Mouse (Mus musculus) limb, embryonic 10.5 days (tissue): ENCODE results near the gene Sfn. TPM values are rescaled to one million over a fixed set of nuclear protein-coding genes. Genes with fewer than 3 reads are reported as not detected.
A peak's percentile ranks its signal among the peaks of the same experiment; 100 is the strongest.

Source experiments
- DNase-seq: peaks from one replicate; pipeline ENCODE4 v3.0.0-alpha.2; 2017; ENCODE audit warnings: low spot score
- H3K27ac ChIP-seq: fragments of 300-500 bp; sonication (generic); 2 replicates; pipeline ENCODE4 v1.5.1; 2016; ENCODE audit warnings: mild to moderate bottlenecking
- H3K27me3 ChIP-seq: fragments of 300-500 bp; sonication (generic); 2 replicates; pipeline ENCODE4 v1.6.1; 2016; ENCODE audit warnings: low read depth, mild to moderate bottlenecking; ENCODE audit not compliant: poor library complexity, severe bottlenecking
- H3K36me3 ChIP-seq: fragments of 300-500 bp; sonication (generic); 2 replicates; pipeline ENCODE4 v1.6.1; 2016; ENCODE audit warnings: mild to moderate bottlenecking, moderate library complexity
- H3K4me1 ChIP-seq: fragments of 300-500 bp; sonication (generic); 2 replicates; pipeline ENCODE4 v1.6.1; 2016
- H3K4me3 ChIP-seq: fragments of 300-500 bp; sonication (generic); 2 replicates; pipeline ENCODE4 v1.5.1; 2016; ENCODE audit warnings: mild to moderate bottlenecking, moderate library complexity
- H3K9me3 ChIP-seq: fragments of 300-500 bp; sonication (generic); replicated peaks from 2 replicates; pipeline ENCODE4 v1.6.1; 2016; ENCODE audit warnings: mild to moderate bottlenecking
- WGBS: fragments of 180-500 bp; shearing (Covaris S2); methylation state at CpG from one replicate; pipeline ENCODE4 v1.1.7; 2016; 5-methylcytosine and 5-hydroxymethylcytosine counted together
- polyA plus RNA-seq: library from polyadenylated mRNA; unstranded; fragments of >200 nt; fragmentation: Nextera tagmentation; extraction: Ambion mirVana; gene quantifications from 2 replicates; pipeline ENCODE4 v1.2.1, GENCODE M21; 2016

The Sfn gene
- polyA plus RNA-seq, 1 experiment from 2014 or later, result 38.7 TPM

DNA sequence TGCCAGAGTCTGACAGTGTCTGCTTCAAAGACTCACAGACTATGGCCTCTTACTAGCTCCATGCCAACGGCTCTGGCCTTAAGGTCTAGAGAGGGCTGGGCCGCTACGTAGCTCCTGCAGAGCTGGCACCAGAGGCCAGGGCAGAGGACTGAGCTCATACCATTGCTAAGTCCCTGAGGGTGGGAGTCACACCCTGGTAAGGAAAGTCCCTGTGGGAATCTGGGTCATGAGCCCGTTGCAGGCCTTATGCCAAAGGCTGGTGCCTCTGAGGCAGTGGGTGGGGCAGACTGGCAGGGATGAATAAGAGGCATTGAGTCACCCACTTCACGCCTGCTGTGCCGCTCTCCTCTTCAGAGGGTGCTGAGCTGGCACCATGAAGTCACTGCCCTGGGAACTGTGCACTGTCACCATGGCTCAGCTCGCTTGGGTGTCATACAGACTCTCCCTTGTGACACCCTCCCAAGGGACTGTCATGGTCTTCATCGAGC, 12.3 kb upstream of the Sfn start:
- no peak overlapping the region for H3K27ac ChIP-seq
- H3K36me3 ChIP-seq, result peaks cover 86% of the 10 kb centered on the region
- no peak overlapping the region for H3K4me3 ChIP-seq
- no peaks in the 10 kb centered on the region for H3K4me1 ChIP-seq
- 91% methylated on average over 8 of the region's 8 CpGs for WGBS
- H3K9me3 ChIP-seq, result no peaks in the 10 kb centered on the region
- DNase-seq, result no peak
- no peaks in the 10 kb centered on the region for H3K27me3 ChIP-seq

DNA sequence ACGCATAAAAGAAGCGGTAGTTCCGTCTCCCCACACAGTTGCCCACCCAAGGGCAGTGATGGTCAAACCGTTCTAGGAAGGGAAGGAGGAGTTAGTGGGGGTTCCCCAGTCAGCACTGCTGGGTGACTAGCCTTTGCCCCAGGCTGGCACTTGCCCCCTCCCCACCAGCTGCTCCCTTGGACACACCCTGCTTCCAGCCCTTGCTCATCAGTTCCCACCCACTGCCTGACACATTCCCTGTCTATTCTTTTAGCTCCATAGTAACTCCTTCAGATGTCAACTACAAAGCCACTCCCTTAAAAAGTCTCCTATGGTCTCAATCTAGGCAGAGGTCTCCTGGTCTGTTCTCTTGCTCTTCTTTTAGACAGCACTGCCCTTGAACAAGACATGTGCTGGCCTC, 11.9 kb upstream of the Sfn start:
- Histone ChIP-seq H3K27ac (no peak overlapping the region), H3K4me1 (no peaks in the 10 kb centered on the region), H3K4me3 (no peak overlapping the region), H3K36me3 (peaks cover 86% of the 10 kb centered on the region), H3K9me3 (no peaks in the 10 kb centered on the region), H3K27me3 (no peaks in the 10 kb centered on the region)
- WGBS, result 91% methylated on average over 4 of the region's 4 CpGs
- DNase-seq, result no peak

DNA sequence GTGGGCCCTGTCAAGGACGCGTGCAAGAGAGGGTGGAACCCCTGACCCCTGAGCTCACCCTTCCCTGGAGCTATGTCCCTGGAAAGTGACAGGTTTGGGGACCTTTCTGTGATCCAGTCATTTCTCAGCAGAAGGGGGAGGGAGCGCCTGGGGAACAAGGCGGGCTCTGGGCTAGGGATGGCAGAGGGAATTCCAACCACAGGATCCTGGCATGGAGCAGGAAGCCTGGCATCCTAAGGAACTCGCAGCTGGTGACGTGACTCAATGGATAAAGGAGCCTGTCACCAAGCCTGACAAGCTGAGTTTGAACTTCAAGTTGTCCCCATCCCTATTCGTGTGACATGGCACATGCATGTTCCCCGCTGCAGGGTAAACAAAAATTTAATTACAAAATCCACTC, 11.1 kb upstream of the Sfn start:
- peaks cover 91% of the 10 kb centered on the region for H3K36me3 ChIP-seq
- H3K27ac ChIP-seq, result no peak overlapping the region
- no peak for DNase-seq
- WGBS, result 94% methylated on average over 8 of the region's 8 CpGs
- no peaks in the 10 kb centered on the region for H3K9me3 ChIP-seq
- no peak overlapping the region for H3K4me3 ChIP-seq
- H3K27me3 ChIP-seq, result no peaks in the 10 kb centered on the region
- no peaks in the 10 kb centered on the region for H3K4me1 ChIP-seq

DNA sequence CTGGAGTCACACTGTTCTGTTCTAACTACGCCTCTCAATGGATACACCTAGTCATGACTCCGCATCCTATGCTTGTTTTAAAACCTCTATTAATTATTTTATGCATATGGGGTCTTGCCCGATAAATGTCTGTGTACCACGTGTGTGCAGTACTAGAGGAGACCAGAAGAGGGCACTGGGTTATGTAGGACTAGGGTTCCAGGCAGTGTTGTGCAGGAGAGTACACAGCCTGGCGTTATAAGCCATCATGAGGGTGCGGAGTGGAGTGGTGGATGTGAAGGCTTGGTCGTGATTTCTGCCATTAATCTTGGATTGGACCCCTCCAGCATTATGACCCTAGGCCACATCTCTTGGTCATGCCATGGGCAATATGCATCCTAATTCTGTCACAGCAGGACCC, 10.4 kb upstream of the Sfn start:
- Histone ChIP-seq H3K27me3 (no peaks in the 10 kb centered on the region), H3K36me3 (peaks cover 90% of the 10 kb centered on the region), H3K27ac (no peak overlapping the region), H3K4me3 (no peak overlapping the region), H3K9me3 (no peaks in the 10 kb centered on the region), H3K4me1 (no peaks in the 10 kb centered on the region)
- 95% methylated on average over 7 of the region's 7 CpGs for WGBS
- no peak for DNase-seq

DNA sequence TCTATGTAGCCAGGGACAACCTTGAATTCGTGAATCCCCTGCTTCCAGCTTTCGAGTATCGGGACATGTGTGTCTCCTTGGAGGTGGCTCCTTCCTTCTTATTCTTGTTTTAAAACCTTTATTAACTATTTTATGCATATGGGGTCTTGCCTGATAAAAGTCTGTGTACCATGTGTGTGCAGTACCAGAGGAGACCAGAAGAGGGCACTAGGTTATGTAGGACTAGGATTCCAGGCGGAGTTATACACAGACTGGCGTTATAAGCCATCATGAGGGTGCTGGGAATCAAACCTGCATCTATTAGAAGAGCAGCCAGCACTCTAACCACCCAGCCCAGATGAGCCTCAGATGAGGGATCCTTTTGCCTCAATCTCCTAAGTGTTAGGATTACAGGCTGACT, 9.8 kb upstream of the Sfn start:
- WGBS, result 96% methylated on average over 5 of the region's 5 CpGs

DNA sequence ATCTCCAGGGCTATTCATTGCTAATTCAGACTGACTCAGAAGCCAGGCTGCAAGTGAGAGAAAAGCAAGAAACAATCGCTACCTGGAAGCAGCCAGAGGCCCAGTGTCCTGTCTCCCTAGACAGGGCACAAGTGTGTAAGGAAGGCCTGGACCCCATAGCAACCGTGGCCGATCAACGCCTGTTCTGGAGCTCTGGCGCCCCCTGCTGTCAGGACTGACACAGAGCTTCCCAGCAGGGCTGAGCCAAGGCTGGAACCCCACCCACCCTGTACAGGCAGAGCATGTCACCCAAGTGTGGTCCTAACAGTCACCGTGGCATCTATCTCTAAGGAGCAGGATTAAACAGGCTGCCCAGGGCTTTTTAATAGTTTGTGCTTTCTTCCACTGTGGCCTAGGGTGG, 7.8 kb upstream of the Sfn start:
- peak; percentile 92 for DNase-seq
- no peaks in the 10 kb centered on the region for H3K27me3 ChIP-seq
- H3K36me3 ChIP-seq, result peaks cover 91% of the 10 kb centered on the region
- H3K9me3 ChIP-seq, result no peaks in the 10 kb centered on the region
- no peak overlapping the region for H3K4me3 ChIP-seq
- WGBS, result 21% methylated on average over 6 of the region's 6 CpGs
- no peak overlapping the region for H3K27ac ChIP-seq
- H3K4me1 ChIP-seq, result peaks cover 2% of the 10 kb centered on the region; the same call in 1 of the 2 replicates

More for the DNA sequence above, 9.8 kb upstream of the Sfn start:
- Histone ChIP-seq H3K4me3 (no peak overlapping the region), H3K9me3 (no peaks in the 10 kb centered on the region), H3K4me1 (no peaks in the 10 kb centered on the region), H3K36me3 (peaks cover 92% of the 10 kb centered on the region), H3K27me3 (no peaks in the 10 kb centered on the region), H3K27ac (no peak overlapping the region)
- no peak for DNase-seq

DNA sequence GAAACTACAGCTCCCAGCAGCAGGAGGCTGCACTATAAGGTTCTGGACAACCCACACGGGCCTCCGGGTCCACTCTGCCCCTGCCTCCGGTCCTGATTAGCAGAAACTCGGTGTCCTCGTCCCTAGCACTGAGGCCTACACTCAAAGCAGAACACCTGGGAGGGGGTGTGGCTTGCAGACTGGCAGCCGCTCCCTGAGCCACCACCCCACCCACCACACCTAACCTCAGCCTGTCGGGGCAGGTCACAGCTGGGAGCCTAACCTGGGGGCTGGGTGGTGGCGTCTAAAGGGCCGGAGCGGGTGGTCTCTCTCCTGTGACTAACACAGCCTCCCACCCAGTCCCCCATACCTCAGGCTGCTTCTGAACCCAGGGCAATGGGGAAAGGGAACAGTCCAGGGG, 5.3 kb upstream of the Sfn start:
- Histone ChIP-seq H3K9me3 (no peaks in the 10 kb centered on the region), H3K4me3 (no peak overlapping the region), H3K4me1 (peaks cover 7% of the 10 kb centered on the region), H3K27me3 (peaks cover 17% of the 10 kb centered on the region), H3K36me3 (peaks cover 80% of the 10 kb centered on the region), H3K27ac (no peak overlapping the region)
- WGBS, result 68% methylated on average over 10 of the region's 10 CpGs
- no peak for DNase-seq

DNA sequence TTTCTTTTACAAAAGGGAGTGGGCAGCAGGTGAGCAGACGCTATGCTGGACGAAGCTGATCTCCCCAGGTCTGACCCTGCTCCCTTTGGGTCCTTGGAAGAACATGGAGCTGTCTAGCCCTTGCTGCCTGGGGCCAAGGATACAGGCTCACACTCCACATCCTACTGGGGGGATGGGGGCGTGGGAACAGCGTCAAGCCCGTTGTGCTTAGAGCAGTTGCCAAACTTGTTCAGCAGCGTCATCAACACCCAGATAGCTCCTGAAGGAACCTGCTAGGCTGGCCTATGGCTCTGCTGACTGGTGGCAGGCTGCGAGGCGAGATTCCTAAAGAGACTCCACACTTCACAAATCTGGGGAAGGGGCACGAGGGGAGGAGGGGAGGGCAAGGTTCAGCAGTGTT, 3.4 kb upstream of the Sfn start:
- Histone ChIP-seq H3K27ac (no peak overlapping the region), H3K27me3 (peaks cover 36% of the 10 kb centered on the region), H3K9me3 (no peaks in the 10 kb centered on the region), H3K36me3 (peaks cover 60% of the 10 kb centered on the region), H3K4me1 (peaks cover 18% of the 10 kb centered on the region), H3K4me3 (no peak overlapping the region)
- DNase-seq, result no peak
- WGBS, result 56% methylated on average over 9 of the region's 9 CpGs

DNA sequence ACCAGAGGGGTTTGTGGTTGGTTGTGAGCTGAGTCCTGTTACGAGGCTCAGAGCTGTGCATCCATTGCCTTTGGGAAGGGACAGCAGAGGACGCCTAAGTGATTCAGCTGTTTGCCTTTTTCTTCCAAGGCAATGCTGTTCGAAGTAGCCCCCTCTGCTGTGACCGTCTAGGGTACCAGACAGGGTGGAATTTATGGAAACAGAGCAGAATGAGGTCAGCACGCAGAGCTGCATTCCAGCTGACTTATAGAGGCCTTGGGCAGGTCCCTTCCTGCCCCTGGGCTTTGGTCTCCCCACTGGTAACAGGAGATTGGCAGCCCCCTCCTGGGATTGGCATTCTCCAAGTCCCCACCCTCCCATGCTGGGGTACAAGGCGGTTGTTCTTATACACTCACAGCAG, 2.9 kb upstream of the Sfn start:
- WGBS, result 66% methylated on average over 6 of the region's 6 CpGs
- Histone ChIP-seq H3K27ac (no peak overlapping the region), H3K4me1 (peaks cover 23% of the 10 kb centered on the region), H3K27me3 (peaks cover 41% of the 10 kb centered on the region), H3K9me3 (no peaks in the 10 kb centered on the region), H3K4me3 (no peak overlapping the region), H3K36me3 (peaks cover 56% of the 10 kb centered on the region)
- DNase-seq, result no peak

DNA sequence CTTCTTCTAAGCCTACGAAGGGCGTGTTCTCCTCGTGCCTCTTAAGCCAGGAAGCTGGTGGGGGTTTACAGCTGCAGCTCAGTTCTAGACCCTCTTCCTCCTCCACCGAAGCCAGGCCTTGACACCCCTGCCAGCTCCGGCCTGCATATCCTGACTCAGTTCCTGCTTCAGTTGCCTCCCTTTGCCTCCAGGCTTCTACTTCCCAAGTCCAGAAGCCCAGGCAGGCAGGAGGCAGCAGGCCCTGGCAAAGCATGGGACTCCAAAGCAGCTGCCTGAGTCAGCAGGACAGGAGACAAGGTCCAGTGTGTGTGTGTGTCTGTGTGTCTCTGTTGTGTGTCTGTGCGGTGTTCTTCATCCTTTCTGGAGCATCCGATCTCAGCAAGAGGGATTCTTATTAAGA, 2.2 kb upstream of the Sfn start:
- H3K27ac ChIP-seq, result no peak overlapping the region
- peaks cover 53% of the 10 kb centered on the region for H3K36me3 ChIP-seq
- DNase-seq, result no peak
- H3K27me3 ChIP-seq, result peaks cover 48% of the 10 kb centered on the region
- 86% methylated on average over 7 of the region's 7 CpGs for WGBS
- no peak overlapping the region for H3K4me3 ChIP-seq
- no peaks in the 10 kb centered on the region for H3K9me3 ChIP-seq
- H3K4me1 ChIP-seq, result peaks cover 30% of the 10 kb centered on the region

DNA sequence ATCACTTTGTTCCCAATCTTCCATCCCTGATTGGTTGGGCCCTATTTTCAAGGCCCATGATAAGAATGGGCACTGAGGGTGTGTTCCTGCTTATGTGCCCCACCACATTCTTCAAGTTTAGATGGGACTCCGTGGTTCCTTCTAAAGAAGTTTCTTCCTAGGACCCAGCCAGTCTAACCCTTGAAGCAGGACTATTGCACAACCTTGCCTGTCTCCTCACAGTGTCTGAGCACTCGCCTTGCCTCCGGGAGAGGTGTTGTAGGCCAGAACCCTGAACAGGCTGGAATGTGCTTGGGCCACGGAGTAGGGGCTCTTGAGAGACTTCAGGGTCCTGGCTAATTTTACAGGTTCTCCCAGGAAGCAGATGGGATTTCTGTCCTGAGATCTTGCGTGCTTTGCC, 1.1 kb upstream of the Sfn start:
- no peak overlapping the region for H3K27ac ChIP-seq
- H3K36me3 ChIP-seq, result peaks cover 42% of the 10 kb centered on the region
- 86% methylated on average over 5 of the region's 5 CpGs for WGBS
- H3K27me3 ChIP-seq, result peaks cover 59% of the 10 kb centered on the region
- no peak for DNase-seq
- H3K4me3 ChIP-seq, result no peak overlapping the region
- H3K4me1 ChIP-seq, result peaks cover 38% of the 10 kb centered on the region
- no peaks in the 10 kb centered on the region for H3K9me3 ChIP-seq

DNA sequence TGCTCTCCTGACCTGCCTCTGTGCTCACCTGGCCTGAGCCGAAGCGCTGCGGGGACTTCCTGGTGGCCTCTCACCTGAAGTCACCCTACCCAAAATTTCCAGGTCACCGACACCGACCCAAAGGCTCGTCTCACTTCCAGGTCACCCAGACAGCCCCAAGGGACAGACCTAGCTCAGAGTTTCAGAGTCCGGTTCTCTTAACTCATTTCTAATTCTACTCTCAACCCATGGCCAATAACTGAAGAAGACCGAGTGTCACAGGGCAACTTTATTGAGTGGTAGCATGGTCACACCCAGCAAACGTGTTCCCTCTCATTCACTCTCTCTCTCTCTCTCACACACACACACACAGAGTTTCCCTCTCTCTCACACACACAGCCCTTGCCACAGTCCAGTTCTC, 1.7 kb downstream of the Sfn start:
- H3K27ac ChIP-seq, result no peak overlapping the region
- peaks cover 64% of the 10 kb centered on the region for H3K27me3 ChIP-seq
- H3K4me1 ChIP-seq, result peaks cover 36% of the 10 kb centered on the region
- WGBS, result 15% methylated on average over 9 of the region's 9 CpGs
- no peaks in the 10 kb centered on the region for H3K9me3 ChIP-seq
- peak overlapping the region; percentile 67 for H3K4me3 ChIP-seq
- peak; percentile 47 for DNase-seq
- H3K36me3 ChIP-seq, result peaks cover 16% of the 10 kb centered on the region

DNA sequence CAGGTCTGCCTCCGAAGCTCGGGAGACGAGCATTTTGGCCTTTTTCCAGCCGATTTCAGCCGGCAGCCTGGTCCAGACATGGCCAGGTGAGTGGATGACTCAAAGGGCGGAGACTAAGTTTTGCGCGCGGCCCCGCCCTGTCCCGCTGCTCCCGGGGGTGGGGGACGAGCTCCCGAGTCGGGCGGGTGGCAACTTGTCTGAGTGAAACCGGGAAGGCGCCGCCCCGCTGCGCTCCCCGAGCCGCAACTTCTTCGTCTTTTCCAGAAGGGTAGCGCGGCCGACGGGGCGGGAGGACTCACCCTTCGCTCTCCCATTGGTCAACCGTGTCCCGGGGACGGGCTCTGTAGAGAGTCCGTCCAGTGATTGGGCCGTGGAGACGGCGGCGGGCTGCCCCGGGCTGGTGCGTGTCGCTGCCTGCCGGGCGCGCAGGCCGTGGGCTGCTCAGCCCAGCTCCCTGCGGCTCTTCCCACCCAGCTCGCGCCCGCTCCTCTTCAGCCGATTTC, 2.3 kb downstream of the Sfn start:
- Histone ChIP-seq H3K4me3 (peak overlapping the region; percentile 67), H3K9me3 (no peaks in the 10 kb centered on the region), H3K36me3 (peaks cover 13% of the 10 kb centered on the region), H3K27me3 (peaks cover 64% of the 10 kb centered on the region), H3K27ac (peak overlapping the region; percentile 53), H3K4me1 (peaks cover 36% of the 10 kb centered on the region)
- DNase-seq, result peak; percentile 89
- WGBS, result under 1% methylated on average over 50 of the region's 50 CpGs

DNA sequence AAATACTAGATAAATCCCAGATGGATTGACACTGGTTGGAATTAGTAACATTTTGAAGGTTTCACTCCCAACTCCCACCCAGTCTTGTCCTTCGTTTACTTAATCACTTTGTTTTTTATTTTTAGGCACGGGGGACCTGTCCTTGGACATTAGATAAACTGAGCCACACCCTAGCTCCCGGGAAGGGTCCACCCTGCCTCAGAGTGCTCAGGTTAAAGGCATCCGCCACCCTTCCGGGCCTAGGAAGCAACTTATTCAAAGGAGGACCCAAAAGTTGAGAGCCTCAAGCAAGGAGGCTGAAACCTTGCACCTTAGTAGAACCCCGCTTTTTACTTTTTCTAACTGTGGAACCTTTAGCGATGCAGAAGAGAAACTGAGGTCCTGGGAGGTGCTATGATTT, 2.9 kb downstream of the Sfn start:
- H3K4me1 ChIP-seq, result peaks cover 36% of the 10 kb centered on the region
- peaks cover 10% of the 10 kb centered on the region for H3K36me3 ChIP-seq
- 22% methylated on average over 7 of the region's 7 CpGs for WGBS
- DNase-seq, result no peak
- H3K27me3 ChIP-seq, result peaks cover 64% of the 10 kb centered on the region
- peak overlapping the region; percentile 53 for H3K27ac ChIP-seq
- H3K9me3 ChIP-seq, result no peaks in the 10 kb centered on the region
- H3K4me3 ChIP-seq, result peak overlapping the region; percentile 67
